Mouse (Mus musculus): Measurements from ENCODE around the gene Tigit.

Tigit gene

GRCm38 (mm10) chr16:43663978-43664579, at the start of gene Tigit:
Tigit (minus strand) TSS chr16:43664146.
- DNase-seq, result no peak

- DNase-seq, result no peak
These were observed 47.4 kb upstream of the Tigit start for GRCm38 (mm10) chr16:43711361-43711760.

GRCm38 (mm10) chr16:43710651-43711050, 46.7 kb upstream of the Tigit start:
- no peak for DNase-seq

GRCm38 (mm10) chr16:43710134-43710475, 46.2 kb upstream of the Tigit start:
- DNase-seq, result no peak

GRCm38 (mm10) chr16:43709432-43710133, 45.6 kb upstream of the Tigit start:
- DNase-seq, result no peak

GRCm38 (mm10) chr16:43709062-43709413, 45.1 kb upstream of the Tigit start:
- DNase-seq, result no peak

GRCm38 (mm10) chr16:43708335-43709061, 44.6 kb upstream of the Tigit start:
- DNase-seq, result no peak

GRCm38 (mm10) chr16:43701765-43702504, 38.0 kb upstream of the Tigit start:
- no peak for DNase-seq

GRCm38 (mm10) chr16:43700575-43700974, 36.6 kb upstream of the Tigit start:
- DNase-seq, result no peak

- DNase-seq, result no peak
These were observed 35.0 kb upstream of the Tigit start for GRCm38 (mm10) chr16:43698735-43699649.

GRCm38 (mm10) chr16:43697772-43698171, 33.8 kb upstream of the Tigit start:
- no peak for DNase-seq

GRCm38 (mm10) chr16:43695852-43696251, 31.9 kb upstream of the Tigit start:
- no peak for DNase-seq

GRCm38 (mm10) chr16:43694104-43694503, 30.2 kb upstream of the Tigit start:
- DNase-seq, result no peak

GRCm38 (mm10) chr16:43692611-43693010, 28.7 kb upstream of the Tigit start:
- DNase-seq, result no peak

- DNase-seq, result no peak
These were observed 27.8 kb upstream of the Tigit start for GRCm38 (mm10) chr16:43691741-43692140.

- no peak for DNase-seq
These were observed 27.0 kb upstream of the Tigit start for GRCm38 (mm10) chr16:43690912-43691311.

GRCm38 (mm10) chr16:43690211-43690690, 26.3 kb upstream of the Tigit start:
- no peak for DNase-seq

- DNase-seq, result no peak
These were observed 24.0 kb upstream of the Tigit start for GRCm38 (mm10) chr16:43687968-43688367.

- DNase-seq, result no peak
These were observed 10.5 kb upstream of the Tigit start for GRCm38 (mm10) chr16:43674400-43674799.

- no peak for DNase-seq
These were observed 8.8 kb upstream of the Tigit start for GRCm38 (mm10) chr16:43672697-43673096.

GRCm38 (mm10) chr16:43671972-43672371, 8.0 kb upstream of the Tigit start:
- DNase-seq, result no peak

GRCm38 (mm10) chr16:43668294-43668693, 4.3 kb upstream of the Tigit start:
- DNase-seq, result no peak

All from kidney, adult 11 months (tissue).